Mouse (Mus musculus) ES-E14 (cell line): Measurements from ENCODE around the gene Zfp619. TPM values are rescaled to one million over a fixed set of nuclear protein-coding genes. Genes with fewer than 3 reads are reported as not detected.
A peak's percentile ranks its signal among the peaks of the same experiment; 100 is the strongest.

ENCODE experiments used
- DNase-seq: peaks from one replicate; pipeline ENCODE4 v3.0.0-alpha.2; 2013; ENCODE audit warnings: low read depth, low spot score
- H3K27ac ChIP-seq: 2 replicates; pipeline ENCODE4 v1.5.1; 2012; ENCODE audit warnings: low read depth, mild to moderate bottlenecking, low read length, moderate library complexity, mixed read lengths; ENCODE audit not compliant: poor library complexity, insufficient read depth, severe bottlenecking
- H3K36me3 ChIP-seq: 2 replicates; pipeline ENCODE4 v1.6.1; 2012; ENCODE audit warnings: mild to moderate bottlenecking, low read length, moderate library complexity, mixed read lengths; ENCODE audit not compliant: control insufficient read depth, poor library complexity, insufficient read depth, severe bottlenecking
- H3K4me1 ChIP-seq, 2 experiments: fragments of 150-350 bp in 1 of 2; sonication (generic) in 1 of 2; 2 replicates each; pipeline ENCODE4 v1.6.1; 2012; ENCODE audit warnings: low read length in 2 of 2, mild to moderate bottlenecking in 1 of 2, mixed read lengths in 1 of 2; ENCODE audit not compliant: control insufficient read depth in 2 of 2, insufficient read depth in 2 of 2, poor library complexity in 1 of 2
- H3K4me3 ChIP-seq, 2 experiments: fragments of 150-350 bp in 1 of 2; sonication (generic) in 1 of 2; 2 replicates each; pipeline ENCODE4 v1.5.1; 2012; ENCODE audit warnings: low read length in 2 of 2, low read depth in 1 of 2, mild to moderate bottlenecking in 1 of 2, mixed read lengths in 1 of 2; ENCODE audit not compliant: insufficient read depth in 1 of 2, poor library complexity in 1 of 2, severe bottlenecking in 1 of 2
- H3K9ac ChIP-seq: 2 replicates; pipeline ENCODE4 v1.6.1; 2012; ENCODE audit warnings: low read depth, mild to moderate bottlenecking, low read length, mixed read lengths; ENCODE audit not compliant: poor library complexity, insufficient read depth, severe bottlenecking
- H3K9me3 ChIP-seq: fragments of 150-350 bp; sonication (generic); 2 replicates; pipeline ENCODE4 v1.6.1; 2012; ENCODE audit warnings: low read depth, mild to moderate bottlenecking, low read length; ENCODE audit not compliant: control insufficient read depth, insufficient read depth
- CHD2 ChIP-seq: IDR thresholded peaks from 2 replicates; pipeline ENCODE4 v1.6.1; 2014; ENCODE audit warnings: mild to moderate bottlenecking, low read depth, low read length, inconsistent platforms
- HCFC1 ChIP-seq: IDR thresholded peaks from 2 replicates; pipeline ENCODE4 v1.6.1; 2012; ENCODE audit warnings: low read length, inconsistent platforms, borderline replicate concordance; ENCODE audit not compliant: insufficient read depth
- MAFK ChIP-seq: IDR thresholded peaks from 2 replicates; pipeline ENCODE4 v1.6.1; 2014; ENCODE audit warnings: mild to moderate bottlenecking, low read depth, low read length, inconsistent platforms; ENCODE audit not compliant: insufficient read depth
- ZC3H11A ChIP-seq: IDR thresholded peaks from 2 replicates; pipeline ENCODE4 v1.6.1; 2012; ENCODE audit warnings: low read depth, mild to moderate bottlenecking, inconsistent platforms, low read length, borderline replicate concordance
- ZNF384 ChIP-seq: IDR thresholded peaks from 2 replicates; pipeline ENCODE4 v1.6.1; 2012; ENCODE audit warnings: low read depth, low read length, inconsistent platforms
- in situ Hi-C, 2 experiments: fragments of 600-800 bp; cut with MboI; formaldehyde crosslinking; loops; one replicate each; pipeline ENCODE4 v1.15.1; 2025; ENCODE audit warnings: low sequenced_read_pairs in 2 of 2, inconsistent platforms in 1 of 2; ENCODE audit not compliant: unreplicated experiment in 2 of 2
- total RNA-seq: library from RNA; depleted of rRNA; stranded (reverse); fragments of 300-350 nt; gene quantifications from 2 replicates; pipeline ENCODE4 v1.2.3, GENCODE M21; 2012

The Zfp619 gene
- total RNA-seq, 1 experiment, result 3.7 TPM

GRCm38 (mm10) chr7:39487854-39488205 lies 29.7 kb upstream of the Zfp619 start:
- Histone ChIP-seq H3K4me1 (no peaks in the 10 kb centered on the region), H3K36me3 (no peaks in the 10 kb centered on the region), H3K9ac (peak overlapping the region; percentile 64), H3K4me3 (peak overlapping the region; percentile 59 to 78), H3K27ac (no peak overlapping the region), H3K9me3 (no peaks in the 10 kb centered on the region)
- TF ChIP-seq ZC3H11A (no peak), HCFC1 (no peak), ZNF384 (no peak), CHD2 (no peak), MAFK (no peak)
- in situ Hi-C loops, result no loop called here
- DNase-seq, result no peak

- H3K27ac ChIP-seq, result peak overlapping the region; percentile 43; the same call in 1 of the 2 replicates
- no peak for TF ChIP-seq MAFK
- peaks cover 0 to 2% of the 10 kb centered on the region in 2 experiments; a peak in 1 of 4 replicates for H3K4me1 ChIP-seq
- in situ Hi-C loops, result no loop called here
- H3K4me3 ChIP-seq, result no peak overlapping the region
- no peaks in the 10 kb centered on the region for H3K9me3 ChIP-seq
- H3K36me3 ChIP-seq, result no peaks in the 10 kb centered on the region
- H3K9ac ChIP-seq, result no peak overlapping the region
- DNase-seq, result no peak
Measured at GRCm38 (mm10) chr7:39494646-39495045, 22.9 kb upstream of the Zfp619 start.

GRCm38 (mm10) chr7:39504100-39504499 lies 13.5 kb upstream of the Zfp619 start:
- H3K9ac ChIP-seq, result no peak overlapping the region
- H3K4me3 ChIP-seq, result no peak overlapping the region
- no peaks in the 10 kb centered on the region for H3K4me1 ChIP-seq
- no peak overlapping the region for H3K27ac ChIP-seq
- H3K9me3 ChIP-seq, result no peaks in the 10 kb centered on the region
- H3K36me3 ChIP-seq, result no peaks in the 10 kb centered on the region
- in situ Hi-C loops, result no loop called here
- no peak for TF ChIP-seq MAFK
- no peak for TF ChIP-seq ZC3H11A
- TF ChIP-seq ZNF384, result no peak
- TF ChIP-seq HCFC1, result no peak
- no peak for TF ChIP-seq CHD2
- no peak for DNase-seq

GRCm38 (mm10) chr7:39518362-39518761 lies 796 bp downstream of the Zfp619 start:
- Histone ChIP-seq H3K27ac (no peak overlapping the region), H3K9ac (peak overlapping the region; percentile 62; the same call in 1 of the 2 replicates), H3K4me3 (peak overlapping the region; percentile 33 to 95; a peak in 3 of 4 replicates), H3K9me3 (no peaks in the 10 kb centered on the region), H3K36me3 (no peaks in the 10 kb centered on the region), H3K4me1 (no peaks in the 10 kb centered on the region)
- in situ Hi-C loops, result no loop called here
- no peak for DNase-seq
- TF ChIP-seq CHD2 (no peak), MAFK (no peak), HCFC1 (no peak), ZC3H11A (no peak), ZNF384 (no peak)

- H3K9me3 ChIP-seq, result no peaks in the 10 kb centered on the region
- DNase-seq, result no peak
- H3K36me3 ChIP-seq, result no peaks in the 10 kb centered on the region
- no peak overlapping the region for H3K9ac ChIP-seq
- no peak for TF ChIP-seq HCFC1
- no peak for TF ChIP-seq MAFK
- no peak for TF ChIP-seq ZC3H11A
- no peak for TF ChIP-seq ZNF384
- TF ChIP-seq CHD2, result no peak
- no peak overlapping the region for H3K27ac ChIP-seq
- no peak overlapping the region for H3K4me3 ChIP-seq
- in situ Hi-C loops, result no loop called here
- no peaks in the 10 kb centered on the region for H3K4me1 ChIP-seq
Measured at GRCm38 (mm10) chr7:39523703-39524424, 6.3 kb downstream of the Zfp619 start.
